Mouse (Mus musculus) urinary bladder, adult 2 months (tissue): ENCODE results near the gene Tent5c. TPM values are rescaled to one million over a fixed set of nuclear protein-coding genes. Genes with fewer than 3 reads are reported as not detected.

ENCODE experiments used
- polyA plus RNA-seq: library from polyadenylated mRNA; depleted of rRNA; stranded (reverse); fragments of >200 nt; gene quantifications from 2 replicates; pipeline ENCODE4 v1.2.3, GENCODE M21; 2012; rRNA removed

Tent5c gene
- polyA plus RNA-seq, 1 experiment: 1.7 TPM

Other genes starting within 250 kb of the Tent5c start
- 16.6 and 20.7 TPM in 2 replicates for gene Man1a2, start 196.2 kb upstream of the Tent5c start, polyA plus RNA-seq